Mouse (Mus musculus) hindbrain, postnatal 0 days (tissue): ENCODE measurements around the gene Abcg3. TPM values are rescaled to one million over a fixed set of nuclear protein-coding genes. Genes with fewer than 3 reads are reported as not detected.

ENCODE experiments used
- ATAC-seq: fragments of 200-750 bp; cut with Nextera tagmentation; 2 replicates; pipeline ENCODE4 v1.8.0; 2017; ENCODE audit warnings: mild to moderate bottlenecking, moderate TSS enrichment, moderate library complexity
- DNase-seq: peaks from one replicate; pipeline ENCODE4 v3.0.0-alpha.2; 2015; ENCODE audit warnings: low spot score
- H3K27ac ChIP-seq: fragments of 300-500 bp; sonication (generic); 2 replicates; pipeline ENCODE4 v1.5.1; 2014; ENCODE audit warnings: mild to moderate bottlenecking
- H3K27me3 ChIP-seq: fragments of 300-500 bp; sonication (generic); 2 replicates; pipeline ENCODE4 v1.6.1; 2014; ENCODE audit warnings: low read length, mixed read lengths; ENCODE audit not compliant: insufficient read depth
- H3K36me3 ChIP-seq: fragments of 300-500 bp; sonication (generic); 2 replicates; pipeline ENCODE4 v1.6.1; 2014; ENCODE audit warnings: low read length, mixed read lengths; ENCODE audit not compliant: insufficient read depth
- H3K4me1 ChIP-seq: fragments of 300-500 bp; sonication (generic); 2 replicates; pipeline ENCODE4 v1.6.1; 2014; ENCODE audit warnings: antibody characterized with exemption, low read length, mixed read lengths; ENCODE audit not compliant: insufficient read depth
- H3K4me2 ChIP-seq: fragments of 300-500 bp; sonication (generic); 2 replicates; pipeline ENCODE4 v1.6.1; 2014; ENCODE audit warnings: low read depth, mild to moderate bottlenecking, low read length, moderate library complexity, mixed read lengths
- H3K4me3 ChIP-seq: fragments of 300-500 bp; sonication (generic); 2 replicates; pipeline ENCODE4 v1.5.1; 2014; ENCODE audit warnings: low read length
- H3K9ac ChIP-seq: fragments of 300-500 bp; sonication (generic); replicated peaks from 2 replicates; pipeline ENCODE4 v1.6.1; 2014; ENCODE audit warnings: mild to moderate bottlenecking, low read length, moderate library complexity, mixed read lengths
- H3K9me3 ChIP-seq: fragments of 300-500 bp; sonication (generic); 2 replicates; pipeline ENCODE4 v1.6.1; 2016; ENCODE audit warnings: low read length, mixed read lengths
- CTCF ChIP-seq: IDR thresholded peaks from 2 replicates; pipeline ENCODE4 v1.5.1; 2016; ENCODE audit warnings: antibody characterized with exemption, control low read depth, low read depth
- WGBS: fragments of 180-500 bp; shearing (Covaris S2); extraction: QIAGEN DNeasy Blood & Tissue Kit; methylation state at CpG from one replicate; pipeline ENCODE4 v1.1.7; 2014; 5-methylcytosine and 5-hydroxymethylcytosine counted together
- polyA plus RNA-seq: library from polyadenylated mRNA; unstranded; fragments of >200 nt; fragmentation: Nextera tagmentation; extraction: Ambion mirVana; gene quantifications from 2 replicates; pipeline ENCODE4 v1.2.1, GENCODE M21; 2015
- total RNA-seq: library from RNA; depleted of rRNA; stranded (reverse); fragments of >200 nt; gene quantifications from 2 replicates; pipeline ENCODE4 v1.2.3, GENCODE M21; 2014; rRNA removed

The Abcg3 gene
- 0.14 and 0.16 TPM in 2 replicates for total RNA-seq
- polyA plus RNA-seq: 0.24 and 0.33 TPM in 2 replicates

GRCm38 (mm10) chr5:104982535-104982934, at the start of gene Abcg3:
Gene Abcg3 (minus strand): TSS chr5:104982718.
- no peak for TF ChIP-seq CTCF
- Histone ChIP-seq H3K27ac (no peak within 1 kb of the TSS), H3K4me1 (no peaks in the 10 kb centered on the region), H3K4me2 (0 out of 2 replicates have a peak within 1 kb of the TSS, but pooled peaks have one; percentile 16), H3K36me3 (no peaks in the 10 kb centered on the region), H3K27me3 (no peaks in the 10 kb centered on the region), H3K4me3 (no peak within 1 kb of the TSS), H3K9ac (no peak within 1 kb of the TSS), H3K9me3 (no peaks in the 10 kb centered on the region)
- 45% methylated on average over 12 of the region's 12 CpGs for WGBS
- ATAC-seq (no peak), DNase-seq (no peak)

- no peaks in the 10 kb centered on the region for H3K36me3 ChIP-seq
- 81% methylated on average over 1 of the region's 1 CpGs for WGBS
- TF ChIP-seq CTCF: no peak
Measured at GRCm38 (mm10) chr5:105012551-105012950, 30.0 kb upstream of the Abcg3 start.

DNA sequence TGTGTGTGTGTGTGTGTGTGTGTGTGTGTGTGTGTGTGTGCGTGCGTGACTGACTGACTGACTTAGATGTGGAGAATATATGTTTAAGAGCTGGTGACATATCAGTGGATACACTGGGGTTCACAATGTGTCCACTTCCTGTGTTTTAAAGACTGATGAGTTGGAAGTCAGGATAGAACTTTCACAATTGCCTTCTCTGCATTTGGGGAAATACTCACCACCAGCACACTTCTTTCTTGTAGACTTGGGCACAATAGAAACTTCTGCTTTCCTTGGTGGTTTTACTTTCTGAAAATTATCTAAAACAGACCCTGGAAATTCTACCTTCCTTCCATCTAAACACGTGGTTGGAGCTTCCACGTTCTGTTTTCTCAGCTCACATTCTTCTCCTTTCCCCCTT, 29.1 kb upstream of the Abcg3 start:
- Histone ChIP-seq H3K36me3 (no peaks in the 10 kb centered on the region), H3K27ac (no peak overlapping the region), H3K9ac (no peak overlapping the region), H3K4me2 (no peak overlapping the region), H3K9me3 (no peaks in the 10 kb centered on the region), H3K4me1 (no peaks in the 10 kb centered on the region), H3K27me3 (no peaks in the 10 kb centered on the region), H3K4me3 (no peak overlapping the region)
- TF ChIP-seq CTCF: no peak
- 92% methylated on average over 4 of the region's 4 CpGs for WGBS
- DNase-seq (no peak), ATAC-seq (no peak)

More at GRCm38 (mm10) chr5:105012551-105012950, 30.0 kb upstream of the Abcg3 start:
- Histone ChIP-seq H3K9ac (no peak overlapping the region), H3K27me3 (no peaks in the 10 kb centered on the region), H3K27ac (no peak overlapping the region), H3K4me2 (no peak overlapping the region), H3K4me3 (no peak overlapping the region), H3K9me3 (no peaks in the 10 kb centered on the region), H3K4me1 (no peaks in the 10 kb centered on the region)
- ATAC-seq: no peak
- no peak for DNase-seq

GRCm38 (mm10) chr5:105010376-105010775, 27.9 kb upstream of the Abcg3 start:
- Histone ChIP-seq H3K4me2 (no peak overlapping the region), H3K9ac (no peak overlapping the region), H3K27ac (no peak overlapping the region), H3K4me1 (no peaks in the 10 kb centered on the region), H3K36me3 (no peaks in the 10 kb centered on the region), H3K27me3 (no peaks in the 10 kb centered on the region), H3K4me3 (no peak overlapping the region), H3K9me3 (no peaks in the 10 kb centered on the region)
- DNase-seq (no peak), ATAC-seq (no peak)
- no peak for TF ChIP-seq CTCF

- H3K36me3 ChIP-seq: no peaks in the 10 kb centered on the region
- H3K27me3 ChIP-seq: no peaks in the 10 kb centered on the region
- H3K4me3 ChIP-seq: no peak overlapping the region
- H3K4me1 ChIP-seq: no peaks in the 10 kb centered on the region
- no peak for ATAC-seq
- H3K27ac ChIP-seq: no peak overlapping the region
- H3K9me3 ChIP-seq: no peaks in the 10 kb centered on the region
- peak; percentile 9 for DNase-seq
- no peak overlapping the region for H3K9ac ChIP-seq
- 65% methylated on average over 2 of the region's 2 CpGs for WGBS
- no peak overlapping the region for H3K4me2 ChIP-seq
- TF ChIP-seq CTCF: no peak
Measured at GRCm38 (mm10) chr5:104989411-104989810, 6.9 kb upstream of the Abcg3 start.

GRCm38 (mm10) chr5:104988000-104988399, 5.5 kb upstream of the Abcg3 start:
- H3K4me3 ChIP-seq: no peak overlapping the region
- no peak for ATAC-seq

DNA sequence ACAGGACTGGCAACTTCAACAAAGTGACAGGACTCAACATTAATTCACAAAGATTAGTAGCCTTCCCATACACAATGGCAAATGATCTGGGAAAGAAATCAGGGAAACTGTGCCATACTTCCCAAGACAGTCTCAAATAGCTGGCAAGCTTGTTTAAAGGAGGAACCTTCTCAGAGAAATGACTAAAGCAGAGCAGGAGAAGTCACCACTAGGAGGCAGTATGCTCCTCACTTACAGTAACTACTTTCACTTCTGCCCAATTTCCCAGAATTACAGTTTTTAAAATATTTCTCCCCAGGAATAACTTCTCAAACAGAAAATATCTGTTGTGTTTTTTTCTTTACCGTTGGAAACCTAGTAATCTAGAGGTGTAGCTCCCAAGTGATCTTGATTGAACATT, 4.2 kb upstream of the Abcg3 start:
- TF ChIP-seq CTCF: peak; percentile 63
- ATAC-seq (no peak), DNase-seq (peak; percentile 48)
- no peak overlapping the region for H3K27ac ChIP-seq
- H3K4me1 ChIP-seq: no peaks in the 10 kb centered on the region
- 36% methylated on average over 1 of the region's 1 CpGs for WGBS
- H3K27me3 ChIP-seq: no peaks in the 10 kb centered on the region
- H3K9ac ChIP-seq: no peak overlapping the region
- H3K36me3 ChIP-seq: no peaks in the 10 kb centered on the region
- H3K9me3 ChIP-seq: no peaks in the 10 kb centered on the region
- no peak overlapping the region for H3K4me2 ChIP-seq
- H3K4me3 ChIP-seq: no peak overlapping the region

More at GRCm38 (mm10) chr5:104988000-104988399, 5.5 kb upstream of the Abcg3 start:
- no peaks in the 10 kb centered on the region for H3K27me3 ChIP-seq
- no peak for TF ChIP-seq CTCF
- H3K36me3 ChIP-seq: no peaks in the 10 kb centered on the region
- H3K27ac ChIP-seq: no peak overlapping the region
- WGBS: 66% methylated on average over 2 of the region's 2 CpGs
- H3K9ac ChIP-seq: no peak overlapping the region
- no peak overlapping the region for H3K4me2 ChIP-seq
- H3K4me1 ChIP-seq: no peaks in the 10 kb centered on the region
- DNase-seq: no peak
- no peaks in the 10 kb centered on the region for H3K9me3 ChIP-seq
